Mouse (Mus musculus) right cerebral cortex, adult 18-20 months (tissue): ENCODE measurements at regions not wholly inside any gene's neighbourhood (a gene's known extent, or its start where the extent isn't known, plus 50 kb on each side); places are given as distances from the start of the nearest gene placed in this dataset.

Experiments used
- DNase-seq: peaks from one replicate; pipeline ENCODE4 v3.0.0; 2022; ENCODE audit warnings: mixed read lengths

DNA sequence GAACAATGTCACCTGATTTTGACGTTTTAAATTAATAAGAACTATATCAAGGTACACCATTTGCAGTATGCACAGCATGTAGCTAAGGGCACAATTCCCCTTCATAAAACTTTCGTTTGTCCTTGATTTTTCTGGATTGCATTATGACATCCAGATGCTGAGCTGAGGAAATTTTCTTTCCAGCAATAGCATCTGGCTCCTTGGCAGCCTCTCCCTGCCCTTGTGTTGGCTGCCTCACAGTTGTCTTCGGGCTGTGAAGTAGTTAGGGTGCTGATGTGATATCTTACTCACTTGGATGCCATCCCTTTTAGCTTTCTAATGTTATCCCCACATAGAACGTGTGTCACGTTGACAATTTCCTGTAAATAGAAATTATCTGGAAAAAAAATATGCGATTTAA lies 729.2 kb downstream of the Dach1 start:
- DNase-seq, result no peak

DNA sequence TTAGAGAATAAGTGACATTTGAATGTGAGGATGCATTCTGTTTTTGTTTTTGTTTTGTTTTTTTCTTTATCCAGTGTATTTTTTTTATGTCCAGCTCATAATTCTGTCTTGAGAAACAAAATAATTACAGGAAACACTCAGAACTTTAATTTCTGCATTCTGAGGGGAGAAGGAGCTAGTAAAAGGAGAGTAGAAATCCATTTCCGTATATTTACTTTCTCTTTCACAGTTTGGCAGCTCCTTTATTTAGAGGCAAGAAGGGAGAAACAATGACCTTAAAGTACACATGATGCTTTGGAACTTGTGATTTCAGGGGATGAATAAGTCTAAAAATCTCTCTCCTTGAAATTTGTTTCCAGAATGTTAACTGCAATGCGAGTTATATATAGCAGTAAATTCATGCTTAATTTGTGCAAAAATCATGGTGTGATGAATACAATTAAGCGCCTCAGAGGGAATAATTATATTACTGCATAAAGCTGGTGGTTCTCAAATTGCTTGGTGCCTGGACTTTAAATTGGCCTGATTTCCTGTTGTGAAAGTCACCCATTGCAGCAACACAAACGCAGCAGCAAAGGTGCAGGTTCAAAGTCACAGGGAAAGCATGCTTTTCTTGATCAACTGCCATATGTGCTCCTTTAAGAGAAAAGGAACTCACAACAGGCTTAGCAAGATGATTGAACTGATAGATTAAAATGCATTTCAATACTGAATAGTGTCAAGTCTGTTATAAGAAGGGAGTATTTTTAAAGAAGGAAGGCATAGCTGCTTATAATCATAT lies 733.9 kb downstream of the Dach1 start:
- DNase-seq, result no peak

DNA sequence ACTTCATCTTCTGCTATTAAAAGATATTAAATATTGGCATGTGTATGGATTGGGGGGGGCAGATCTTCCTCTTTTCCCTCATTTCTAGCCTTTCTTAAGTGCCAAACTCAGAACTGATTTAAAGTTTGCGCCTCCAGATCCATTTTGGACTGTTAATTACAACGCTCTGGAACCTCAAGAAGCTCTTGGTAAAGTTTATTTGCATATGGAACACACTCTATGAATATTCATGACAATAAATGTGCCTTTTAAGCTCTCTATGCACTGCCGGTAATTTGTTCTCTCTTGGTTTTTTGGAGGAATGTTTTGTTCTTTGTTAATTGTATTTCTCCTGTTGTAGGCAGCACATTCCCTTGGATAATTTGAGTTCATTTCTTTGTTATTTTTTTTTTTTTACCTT lies 738.3 kb downstream of the Dach1 start:
- no peak for DNase-seq

DNA sequence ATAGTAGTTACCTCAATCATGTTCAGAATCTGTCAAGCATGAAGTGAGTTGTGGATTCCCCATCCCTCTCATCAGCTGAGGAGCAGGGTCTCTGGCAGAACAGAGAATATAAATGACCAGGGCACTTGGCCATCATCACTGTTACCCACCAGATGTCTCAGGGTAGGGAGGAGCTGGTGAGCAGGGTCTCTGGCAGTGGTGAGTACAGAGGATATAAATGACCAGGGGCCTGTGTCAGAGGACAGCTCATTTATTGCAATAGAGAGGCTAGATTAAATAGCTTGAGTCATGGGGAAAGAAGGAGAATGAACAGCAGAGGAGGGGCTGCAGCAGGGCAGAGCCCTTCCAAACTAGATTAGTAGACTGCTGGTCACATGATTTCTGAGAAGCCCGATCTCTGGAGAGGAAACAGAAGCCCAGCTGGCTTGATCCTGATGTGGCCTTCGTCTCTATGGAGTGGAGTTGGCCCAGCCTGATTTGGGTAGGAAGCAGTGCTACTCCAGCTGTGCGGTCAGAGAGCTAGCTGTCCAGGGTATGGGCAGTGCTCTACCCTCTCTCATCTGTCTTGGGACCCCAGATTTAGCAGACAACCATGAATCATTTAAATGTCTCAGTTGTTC lies 766.3 kb downstream of the Dach1 start:
- DNase-seq, result no peak

DNA sequence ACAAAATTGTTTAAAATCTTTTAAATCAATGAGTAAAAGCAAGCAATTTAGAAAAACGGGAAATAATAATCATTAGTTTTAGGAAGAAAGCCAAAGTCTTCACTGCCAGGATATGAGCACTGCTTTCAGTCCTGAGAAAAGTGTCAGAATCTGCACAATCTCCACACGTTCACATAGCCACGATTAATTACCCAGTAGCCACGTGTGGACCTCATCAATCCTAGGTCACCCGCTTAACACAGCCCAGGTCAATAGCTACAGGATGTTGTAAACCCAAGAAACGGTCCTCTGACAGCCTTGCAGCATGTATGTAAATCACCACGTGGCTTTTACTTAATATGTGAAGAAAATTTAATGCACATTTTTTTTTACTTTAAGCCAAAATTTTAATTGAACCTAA lies 773.2 kb downstream of the Dach1 start:
- no peak for DNase-seq

DNA sequence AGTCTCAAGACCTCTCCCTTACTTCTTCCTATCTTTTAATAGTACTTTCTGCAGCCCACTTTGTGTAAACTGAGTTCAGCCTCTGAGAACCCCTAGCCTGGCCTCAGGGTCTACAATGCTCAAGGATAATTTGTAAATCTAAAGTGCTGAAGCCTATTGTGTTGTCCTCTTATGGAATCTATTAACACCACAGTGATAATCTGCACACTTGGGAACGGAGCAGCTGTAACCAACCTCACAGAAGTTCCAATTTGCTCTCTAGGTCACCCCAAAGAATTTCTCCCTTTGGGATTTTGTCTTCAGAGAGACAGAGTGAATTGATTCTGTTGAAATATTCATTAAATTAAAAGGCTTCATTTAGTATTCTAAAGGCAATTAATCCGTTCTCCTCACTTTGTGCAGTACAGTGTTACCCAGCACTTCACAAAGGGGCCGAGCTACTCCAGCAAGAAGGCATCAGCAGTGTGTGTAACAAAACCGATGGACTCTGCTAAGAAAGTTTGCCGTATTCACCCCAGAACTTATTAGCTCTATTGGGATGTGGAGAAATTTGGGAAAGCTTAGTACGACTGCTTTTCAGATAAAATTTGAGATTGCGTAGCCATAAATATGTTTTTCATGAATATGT lies 773.7 kb downstream of the Dach1 start:
- DNase-seq, result no peak

DNA sequence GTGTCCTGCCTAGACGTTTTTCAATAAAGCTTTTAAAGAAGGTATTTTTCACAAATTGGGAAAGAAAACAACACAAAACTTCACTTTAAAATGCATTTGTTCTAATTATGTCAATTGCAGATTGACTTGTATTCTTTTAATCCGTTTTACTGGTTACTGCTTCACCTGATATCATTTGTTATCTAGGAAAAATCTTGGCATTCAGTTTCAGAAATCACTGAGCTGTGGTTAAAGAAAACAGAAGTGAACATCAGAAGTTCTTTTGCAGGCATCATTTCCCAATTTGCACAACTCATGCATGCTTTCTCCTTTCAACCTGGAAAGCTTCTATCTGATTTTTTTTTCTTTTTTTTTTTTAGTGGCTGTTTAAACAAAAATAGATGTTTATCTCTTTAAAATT lies 780.6 kb downstream of the Dach1 start:
- DNase-seq, result no peak

DNA sequence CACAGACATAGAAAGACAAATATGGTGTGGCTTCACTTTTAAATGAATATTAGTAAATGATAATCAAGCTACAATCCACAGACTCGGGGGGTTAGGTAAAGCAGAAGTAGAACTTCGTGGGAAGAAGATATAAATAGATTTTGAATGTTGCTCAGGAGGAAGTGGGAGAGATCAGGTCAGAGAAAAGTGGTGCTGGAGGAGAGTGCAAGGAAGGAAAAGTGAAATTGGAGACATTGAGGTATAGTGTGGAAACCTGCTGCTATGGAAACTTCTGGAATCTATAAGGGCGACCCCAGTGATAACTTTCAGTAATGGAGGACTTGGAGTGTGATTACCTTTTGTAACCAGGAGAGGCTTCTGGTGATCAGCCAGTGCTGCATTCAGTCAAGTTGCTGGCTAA lies 789.4 kb downstream of the Dach1 start:
- no peak for DNase-seq

DNA sequence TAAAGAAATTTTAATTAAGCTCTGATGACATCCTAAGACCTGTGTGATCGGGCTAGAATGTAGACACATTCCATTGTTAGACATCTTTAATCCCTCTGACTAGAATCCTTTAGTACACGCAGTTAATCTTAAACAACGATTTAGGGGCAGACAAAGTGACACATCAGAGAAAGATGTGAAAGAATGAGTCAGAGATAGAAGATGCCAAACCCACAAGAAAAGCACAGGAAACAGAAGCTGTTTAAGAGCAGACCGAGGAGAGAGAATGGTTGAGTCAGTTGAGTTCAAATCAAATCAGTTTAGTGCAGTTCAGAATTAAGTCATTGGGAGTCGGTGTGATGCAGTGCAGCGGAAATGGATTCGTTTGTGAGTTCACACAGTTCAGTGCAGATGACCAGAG lies 812.6 kb downstream of the Dach1 start:
- peak; percentile 3 for DNase-seq

DNA sequence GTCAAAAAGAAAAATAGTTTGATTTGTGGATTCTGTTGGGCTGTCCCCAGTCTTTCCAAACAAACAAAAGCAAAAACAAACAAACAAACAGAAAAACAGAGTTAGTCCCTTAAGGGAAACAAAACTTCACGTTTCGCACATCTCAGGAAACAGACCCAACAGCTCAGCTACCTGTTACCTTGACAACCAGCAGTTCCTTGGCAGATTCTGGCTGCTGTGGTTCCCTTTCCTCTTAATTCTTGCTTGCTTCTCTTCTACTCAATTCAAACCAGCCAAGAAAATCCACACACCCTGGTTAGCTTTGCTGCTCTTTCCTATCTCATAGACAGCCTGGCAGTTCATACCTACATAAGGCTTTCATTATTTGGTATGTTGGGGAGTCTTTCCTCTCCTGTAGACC lies 821.6 kb downstream of the Dach1 start:
- DNase-seq, result no peak

DNA sequence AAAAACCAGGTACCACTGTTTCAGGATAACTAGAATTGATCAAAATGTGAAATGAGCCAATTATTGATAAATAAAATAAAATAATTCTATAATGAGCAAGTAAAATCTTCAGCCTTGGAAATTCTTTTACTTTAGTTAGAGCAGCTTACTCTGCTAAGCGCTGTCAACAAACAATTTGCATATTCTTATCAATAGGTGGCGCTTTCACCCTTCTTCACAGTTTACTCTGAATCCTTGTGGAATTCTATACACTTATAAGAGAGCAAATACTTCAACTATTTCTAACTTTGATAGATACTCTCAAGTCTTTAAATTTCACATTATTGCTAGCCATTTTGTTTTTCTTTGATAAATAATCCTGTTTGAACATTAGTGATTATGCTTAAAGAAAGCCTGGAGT lies 812.5 kb upstream of the Klhl1 start:
- peak; percentile 10 for DNase-seq

DNA sequence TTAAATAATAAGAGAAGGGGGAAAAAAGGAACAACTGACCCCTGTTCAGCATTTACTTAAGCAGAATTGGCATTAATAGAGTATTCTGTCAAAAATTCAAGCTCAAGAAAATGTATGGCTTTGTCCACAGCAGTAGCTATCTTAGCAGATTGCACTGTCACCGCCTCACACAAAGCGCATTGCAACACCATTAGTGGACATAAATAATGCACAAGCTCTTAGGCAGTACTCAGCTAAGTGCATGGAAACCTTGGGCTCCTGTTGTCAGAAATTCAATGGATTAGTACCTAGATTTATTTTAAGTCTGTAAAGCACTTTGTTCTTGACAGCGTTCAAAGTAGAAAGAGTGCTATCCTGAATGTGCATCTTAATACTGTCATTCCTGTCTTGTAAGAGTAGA lies 811.1 kb upstream of the Klhl1 start:
- no peak for DNase-seq

DNA sequence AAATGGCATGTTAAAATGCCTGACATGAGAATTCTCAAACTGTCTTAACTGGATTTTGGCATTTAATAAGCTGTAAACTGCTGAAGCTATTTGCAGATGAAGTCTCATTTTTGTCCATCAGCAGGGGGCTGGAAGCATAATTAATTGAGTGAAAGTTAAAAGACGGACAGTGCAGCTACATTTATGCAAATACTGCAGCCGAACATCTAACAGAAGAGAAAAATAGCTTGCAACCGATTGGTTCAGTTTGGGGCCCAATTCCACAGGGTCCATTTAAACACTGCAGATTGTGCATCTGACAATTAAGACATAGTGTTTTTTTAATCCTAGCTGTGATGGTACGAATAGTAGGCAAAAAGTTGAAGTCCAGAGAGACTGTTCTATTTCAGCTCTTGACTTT lies 774.2 kb upstream of the Klhl1 start:
- no peak for DNase-seq

DNA sequence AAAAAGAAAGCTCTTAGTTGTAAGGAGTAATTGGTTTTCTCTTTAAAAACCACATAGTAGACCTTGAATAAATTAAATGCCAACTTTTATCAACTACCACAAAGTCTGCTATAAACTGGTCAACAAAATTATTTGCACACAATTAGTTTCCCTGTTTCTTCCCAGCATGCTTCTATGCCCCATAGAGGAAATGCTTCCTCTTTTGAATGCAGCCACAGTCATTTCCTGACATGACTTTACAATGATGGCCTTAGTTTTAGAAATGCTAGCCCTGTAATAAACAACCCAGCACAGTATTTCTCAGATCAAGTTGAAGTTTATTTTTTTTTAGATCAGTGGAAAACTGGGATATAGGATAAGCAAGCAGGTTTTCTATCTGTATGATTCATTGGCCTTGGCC lies 768.5 kb upstream of the Klhl1 start:
- no peak for DNase-seq

DNA sequence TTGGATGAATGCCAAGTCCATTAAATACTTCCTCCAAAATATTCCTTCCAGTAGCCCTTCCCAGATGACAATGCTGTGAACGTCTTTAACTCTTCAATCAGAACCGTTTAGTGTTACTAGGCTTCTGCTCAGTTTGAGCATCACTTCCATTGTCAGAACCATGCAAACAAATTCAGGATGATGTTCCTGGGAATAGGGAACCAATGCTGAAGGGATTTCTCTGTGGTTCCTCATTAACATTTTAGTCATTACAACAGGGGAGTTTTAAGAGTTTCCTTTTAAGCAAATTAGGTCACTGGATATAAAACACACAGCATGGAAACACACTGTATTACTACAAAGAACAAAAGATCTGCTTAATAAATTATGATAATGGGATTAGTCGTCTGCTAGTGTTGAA lies 739.6 kb upstream of the Klhl1 start:
- DNase-seq, result no peak
